Mouse (Mus musculus) bone marrow macrophage, adult 2 months (primary cell): ENCODE measurements around the gene Slc16a7. TPM values are rescaled to one million over a fixed set of nuclear protein-coding genes. Genes with fewer than 3 reads are reported as not detected.

Experiments
- H3K27ac ChIP-seq: 2 replicates; pipeline ENCODE4 v1.5.1; 2012; ENCODE audit warnings: low read depth, low read length; ENCODE audit not compliant: insufficient read depth
- H3K4me1 ChIP-seq: 2 replicates; pipeline ENCODE4 v1.6.1; 2012; ENCODE audit warnings: low read length; ENCODE audit not compliant: control insufficient read depth, insufficient read depth
- H3K4me3 ChIP-seq: 2 replicates; pipeline ENCODE4 v1.5.1; 2012; ENCODE audit warnings: mild to moderate bottlenecking, low read length, moderate library complexity; ENCODE audit not compliant: insufficient read depth
- CTCF ChIP-seq: IDR thresholded peaks from 2 replicates; pipeline ENCODE4 v1.5.1; 2012; ENCODE audit warnings: low read depth, mild to moderate bottlenecking, low read length, moderate library complexity
- POLR2A ChIP-seq: IDR thresholded peaks from 2 replicates; pipeline ENCODE4 v1.6.1; 2012; ENCODE audit warnings: mild to moderate bottlenecking, low read depth, low read length, borderline replicate concordance
- polyA plus RNA-seq: library from polyadenylated mRNA; stranded (reverse); fragments of >200 nt; gene quantifications from 2 replicates; pipeline ENCODE4 v1.2.4, GENCODE M21; 2012; ENCODE audit not compliant: missing spikeins, insufficient read depth, insufficient read length

The Slc16a7 gene
- polyA plus RNA-seq, 1 experiment, result 34.6 TPM

DNA sequence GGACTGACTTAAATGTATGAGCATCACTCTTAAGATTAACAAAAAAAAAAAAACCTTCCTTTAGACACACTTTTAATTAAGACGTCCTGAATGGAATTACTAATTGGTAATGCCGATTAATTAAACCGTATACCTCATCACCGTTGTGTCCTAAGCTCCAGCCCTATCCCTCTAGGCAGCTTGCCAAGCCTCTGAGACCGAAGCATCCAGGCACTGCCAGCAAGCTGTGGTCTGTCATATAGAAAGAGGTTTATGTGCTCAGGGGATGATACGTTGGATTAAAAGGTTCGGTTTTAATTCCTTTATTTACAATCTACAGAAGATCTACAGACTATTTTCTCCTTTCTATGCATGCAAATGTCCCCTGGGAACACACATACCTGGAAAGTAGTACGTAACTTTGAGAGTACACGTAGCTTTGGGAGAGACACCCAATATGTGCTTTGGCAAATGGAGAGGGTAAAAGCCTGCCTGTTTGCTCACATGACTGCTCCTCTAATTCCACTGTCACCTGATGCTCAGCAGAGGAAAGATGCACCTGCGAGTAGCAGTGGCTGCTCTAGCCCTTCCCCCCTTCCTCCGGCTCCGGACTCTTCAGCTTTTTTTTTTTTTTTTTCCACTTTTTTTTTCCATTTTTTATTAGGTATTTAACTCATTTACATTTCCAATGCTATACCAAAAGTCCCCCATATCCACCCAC, 114.0 kb downstream of the Slc16a7 start:
- no peak overlapping the region for H3K27ac ChIP-seq
- H3K4me3 ChIP-seq, result no peak overlapping the region
- H3K4me1 ChIP-seq, result peaks cover 28% of the 10 kb centered on the region
- no peak for TF ChIP-seq POLR2A
- no peak for TF ChIP-seq CTCF

DNA sequence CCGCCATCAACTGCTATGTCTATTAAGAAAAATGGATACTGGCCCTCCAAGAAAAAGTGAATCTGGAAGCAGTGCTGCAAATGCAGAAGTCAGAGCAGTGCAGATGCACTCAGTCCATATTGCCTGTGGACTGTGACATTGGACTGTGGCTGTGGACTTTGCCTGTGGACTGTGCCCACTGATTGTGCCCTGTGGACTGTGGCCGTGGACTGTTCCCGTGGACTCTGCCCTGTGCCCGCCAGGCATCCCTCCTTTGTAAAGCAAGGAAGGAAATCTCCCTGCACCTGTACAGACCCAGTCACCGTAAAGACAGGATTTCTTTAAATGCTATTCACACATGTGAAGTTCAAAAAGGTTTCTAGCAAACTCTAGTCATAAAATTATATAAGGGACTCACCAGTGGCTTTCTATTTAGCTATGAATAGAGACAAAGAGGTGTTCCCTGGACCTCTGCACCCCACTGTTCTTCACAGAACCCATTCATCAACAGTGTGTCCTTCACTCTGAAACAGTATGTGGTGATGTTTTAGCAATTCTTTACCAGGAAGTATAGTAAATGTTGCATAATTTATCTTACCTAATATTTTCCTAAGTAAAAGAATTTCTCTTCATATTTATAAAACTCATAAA, 114.6 kb downstream of the Slc16a7 start:
- H3K4me3 ChIP-seq, result no peak overlapping the region
- TF ChIP-seq CTCF (no peak), POLR2A (no peak)

DNA sequence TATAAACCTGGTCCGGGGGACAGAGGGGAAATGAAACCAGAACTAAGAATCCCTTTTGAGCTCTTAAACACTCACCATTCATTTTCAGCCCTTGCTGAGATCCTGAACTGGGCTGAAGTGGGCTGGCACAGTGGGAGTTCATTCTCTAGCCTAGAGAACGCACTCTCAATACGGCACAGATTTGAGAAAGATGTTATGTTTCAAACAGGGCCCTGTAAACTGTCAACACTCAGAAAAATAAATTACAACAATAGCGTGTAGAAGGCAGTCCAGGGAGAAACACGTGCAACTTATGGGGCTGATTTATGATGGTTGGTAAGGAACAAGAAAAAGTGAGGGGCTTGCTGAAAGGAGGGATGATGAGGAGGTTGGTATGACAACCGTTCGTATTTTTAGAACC, 115.5 kb downstream of the Slc16a7 start:
- Histone ChIP-seq H3K4me1 (peaks cover 36% of the 10 kb centered on the region), H3K4me3 (no peak overlapping the region), H3K27ac (no peak overlapping the region)
- TF ChIP-seq CTCF, result no peak
- TF ChIP-seq POLR2A, result no peak

More for the DNA sequence above, 114.6 kb downstream of the Slc16a7 start:
- H3K4me1 ChIP-seq, result peaks cover 32% of the 10 kb centered on the region
- no peak overlapping the region for H3K27ac ChIP-seq

DNA sequence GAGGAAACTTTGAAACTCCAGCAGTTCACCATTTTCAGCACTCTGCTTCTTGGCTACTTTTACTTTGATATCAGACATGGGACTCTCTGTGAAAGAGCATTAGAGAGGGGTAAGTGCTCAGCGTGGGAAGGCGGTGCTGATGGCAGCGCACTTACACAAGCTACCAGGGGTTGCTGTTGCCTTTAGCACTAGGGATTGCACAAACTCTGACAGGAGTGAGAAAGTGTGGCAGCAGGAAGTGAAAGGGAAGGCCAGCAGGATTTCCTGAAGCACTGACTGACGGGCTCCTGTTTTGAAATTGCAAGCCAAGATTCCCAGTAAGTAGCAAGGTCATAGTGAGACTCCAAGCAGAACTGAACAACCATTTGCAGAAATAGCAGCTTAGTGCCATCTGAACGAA, 117.8 kb downstream of the Slc16a7 start:
- Histone ChIP-seq H3K27ac (peak overlapping the region; percentile 59), H3K4me3 (no peak overlapping the region), H3K4me1 (peaks cover 36% of the 10 kb centered on the region)
- TF ChIP-seq POLR2A (no peak), CTCF (no peak)

DNA sequence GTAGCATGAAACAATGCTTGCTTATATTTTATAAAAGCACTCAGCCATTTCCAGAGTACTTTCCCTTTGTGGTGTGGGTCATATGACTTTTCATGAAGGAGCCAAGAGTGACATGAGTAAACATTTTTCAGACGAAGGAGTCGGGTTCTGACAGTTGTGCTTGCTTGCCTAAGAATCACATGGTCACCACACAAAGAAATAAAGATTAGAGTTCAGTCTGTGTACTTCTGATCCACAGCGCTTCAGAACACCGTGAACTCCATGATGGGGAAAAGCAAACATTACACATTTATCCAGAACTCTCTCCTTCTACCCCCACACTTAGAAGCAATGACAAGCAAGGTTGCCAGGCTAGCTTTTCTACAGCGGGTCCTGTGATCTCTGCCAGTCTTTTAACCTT, 119.0 kb downstream of the Slc16a7 start:
- TF ChIP-seq CTCF (no peak), POLR2A (no peak)
- Histone ChIP-seq H3K27ac (peak overlapping the region; percentile 74), H3K4me1 (peaks cover 33% of the 10 kb centered on the region), H3K4me3 (no peak overlapping the region)

DNA sequence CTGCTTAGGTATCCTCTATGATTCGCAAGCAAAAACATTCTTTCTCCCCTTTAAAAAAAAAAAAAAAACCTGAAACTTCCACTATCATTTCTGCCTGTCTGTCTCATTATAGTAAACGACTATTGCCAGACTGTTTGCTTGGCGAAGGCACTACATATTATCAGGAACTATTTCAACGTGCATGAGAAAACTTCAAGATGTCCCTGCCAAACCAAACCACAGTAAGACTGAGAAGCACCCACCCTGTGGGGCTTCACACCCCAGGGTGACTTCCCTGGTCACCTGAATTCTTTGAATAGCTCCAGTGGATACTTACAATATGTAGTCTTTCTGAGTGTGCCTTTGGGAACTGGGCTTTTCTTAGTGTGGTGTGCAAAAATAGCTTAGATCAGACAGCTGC, 122.9 kb downstream of the Slc16a7 start:
- Histone ChIP-seq H3K27ac (no peak overlapping the region), H3K4me3 (no peak overlapping the region), H3K4me1 (peaks cover 13% of the 10 kb centered on the region)
- TF ChIP-seq POLR2A (no peak), CTCF (no peak)

DNA sequence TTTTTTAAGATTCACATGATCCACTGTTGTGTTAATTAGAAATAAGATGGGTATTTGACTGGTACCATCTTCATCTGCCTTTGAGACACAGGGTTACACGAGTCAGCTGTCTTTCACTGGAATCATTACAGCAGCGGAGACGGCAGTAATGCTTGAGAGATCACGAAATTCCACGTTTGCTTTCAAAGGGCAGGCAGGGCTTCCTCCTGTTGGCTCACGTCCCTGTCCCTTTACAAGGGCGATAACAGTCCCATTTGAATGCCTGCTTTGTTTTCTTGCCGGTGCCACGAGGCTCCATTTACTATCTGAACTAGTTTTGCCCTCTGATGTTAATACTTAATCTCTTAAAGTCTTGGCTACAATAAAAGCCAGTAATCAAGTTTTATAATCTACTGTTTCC, 123.4 kb downstream of the Slc16a7 start:
- Histone ChIP-seq H3K4me1 (peaks cover 11% of the 10 kb centered on the region), H3K27ac (no peak overlapping the region), H3K4me3 (no peak overlapping the region)
- TF ChIP-seq POLR2A (no peak), CTCF (no peak)

DNA sequence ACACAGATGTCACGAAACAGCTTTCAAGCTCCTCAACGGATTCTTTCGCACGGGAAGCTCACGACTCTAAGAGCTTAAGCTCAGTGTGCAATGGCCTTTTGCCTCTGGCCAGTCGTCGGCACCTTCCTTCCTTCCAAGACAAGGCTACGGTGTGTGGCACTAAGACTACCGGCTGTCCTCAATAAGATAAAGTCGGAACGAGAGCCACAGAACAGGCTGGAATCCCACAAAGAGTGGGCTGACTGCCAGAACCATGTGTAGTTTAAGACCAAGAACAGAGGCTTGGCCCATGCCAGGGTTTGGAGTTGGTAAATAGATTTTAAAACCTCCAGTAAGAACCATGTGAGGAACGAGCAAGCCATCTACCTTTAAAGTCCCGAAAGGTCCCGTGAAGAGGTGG, 123.8 kb downstream of the Slc16a7 start:
- Histone ChIP-seq H3K4me3 (no peak overlapping the region), H3K4me1 (peaks cover 9% of the 10 kb centered on the region), H3K27ac (no peak overlapping the region)
- TF ChIP-seq CTCF (no peak), POLR2A (no peak)

DNA sequence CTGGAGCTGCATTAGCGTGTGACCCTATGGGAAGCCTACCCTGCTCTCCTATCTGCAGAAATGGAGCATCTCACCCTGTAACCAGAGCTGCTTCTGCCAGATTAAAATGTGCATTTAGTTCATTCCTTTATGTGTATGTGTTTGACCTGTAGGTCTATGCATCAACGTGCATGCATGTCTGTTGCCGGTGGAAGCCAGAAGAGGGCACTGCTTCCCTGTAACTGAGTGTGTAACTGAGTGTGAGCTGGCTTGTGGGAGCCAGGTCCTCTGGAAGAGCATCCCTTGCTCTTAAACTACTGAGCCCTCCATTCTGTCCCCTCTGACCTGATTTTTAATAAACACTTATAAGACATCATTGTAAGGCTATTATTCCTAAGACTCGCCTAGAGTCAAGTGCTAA, 124.3 kb downstream of the Slc16a7 start:
- TF ChIP-seq CTCF, result peak; percentile 62
- no peak for TF ChIP-seq POLR2A
- H3K27ac ChIP-seq, result no peak overlapping the region
- H3K4me1 ChIP-seq, result peaks cover 5% of the 10 kb centered on the region
- no peak overlapping the region for H3K4me3 ChIP-seq

DNA sequence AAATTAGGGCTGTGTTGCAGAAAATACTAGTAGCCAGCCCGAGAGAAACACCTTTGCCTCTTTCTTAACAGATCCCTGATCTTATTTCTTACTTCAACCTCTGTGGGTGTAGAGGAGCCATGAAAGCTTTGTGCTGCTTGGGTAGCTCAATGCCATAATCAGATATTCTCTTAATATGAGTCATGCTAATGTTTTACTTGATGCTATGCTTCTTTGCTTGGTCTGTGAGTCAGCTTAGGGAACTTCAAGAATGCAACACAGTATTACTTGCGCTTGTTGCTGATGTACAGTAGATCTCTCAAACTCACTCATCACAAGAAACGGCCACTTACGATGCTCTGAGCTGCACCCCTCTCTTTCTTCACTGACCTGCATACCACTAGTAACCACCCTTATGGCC, 133.4 kb downstream of the Slc16a7 start:
- TF ChIP-seq CTCF, result no peak
- TF ChIP-seq POLR2A, result no peak
- Histone ChIP-seq H3K4me3 (no peak overlapping the region), H3K27ac (no peak overlapping the region), H3K4me1 (no peaks in the 10 kb centered on the region)
